Mouse (Mus musculus) MEL (cell line): Measurements from ENCODE around the gene Fbxl19. TPM values are rescaled to one million over a fixed set of nuclear protein-coding genes. Genes with fewer than 3 reads are reported as not detected.

Experiments
- DNase-seq: peaks from one replicate; pipeline ENCODE4 v3.0.0; 2011; ENCODE audit warnings: low read depth, low spot score
- H3K27ac ChIP-seq: 2 replicates; pipeline ENCODE4 v1.5.1; 2012; ENCODE audit warnings: low read depth, mild to moderate bottlenecking, control low read depth, low read length, moderate library complexity; ENCODE audit not compliant: control insufficient read depth
- H3K27me3 ChIP-seq, 2 experiments: fragments of 150-350 bp in 1 of 2; sonication (generic) in 1 of 2; 2 replicates each; pipeline ENCODE4 v1.6.1; 2012; ENCODE audit warnings: low read length in 2 of 2, mild to moderate bottlenecking in 2 of 2, improper control_type of control experiment in 1 of 2, moderate library complexity in 1 of 2; ENCODE audit not compliant: insufficient read depth in 2 of 2, control insufficient read depth in 1 of 2
- H3K36me3 ChIP-seq, 2 experiments: 2 replicates each; pipeline ENCODE4 v1.6.1; 2012 to 2014; ENCODE audit warnings: low read length in 2 of 2, improper control_type of control experiment in 1 of 2, inconsistent platforms in 1 of 2, mild to moderate bottlenecking in 1 of 2; ENCODE audit not compliant: insufficient read depth in 2 of 2, control insufficient read depth in 1 of 2
- H3K4me1 ChIP-seq, 2 experiments: fragments of 150-350 bp in 1 of 2; sonication (generic) in 1 of 2; 2 replicates each; pipeline ENCODE4 v1.6.1; 2012; ENCODE audit warnings: low read length in 2 of 2, improper control_type of control experiment in 1 of 2, mild to moderate bottlenecking in 1 of 2; ENCODE audit not compliant: insufficient read depth in 2 of 2, control insufficient read depth in 1 of 2
- H3K4me3 ChIP-seq, 2 experiments: fragments of 150-350 bp in 1 of 2; sonication (generic) in 1 of 2; 2 replicates each; pipeline ENCODE4 v1.5.1; 2012; ENCODE audit warnings: low read depth in 2 of 2, low read length in 2 of 2, mild to moderate bottlenecking in 2 of 2, moderate library complexity in 2 of 2, control low read depth in 1 of 2, improper control_type of control experiment in 1 of 2; ENCODE audit not compliant: control insufficient read depth in 1 of 2, insufficient read depth in 1 of 2
- H3K79me2 ChIP-seq: 2 replicates; pipeline ENCODE4 v1.6.1; 2012; ENCODE audit warnings: mild to moderate bottlenecking, low read length, moderate library complexity; ENCODE audit not compliant: control insufficient read depth, poor library complexity, insufficient read depth
- H3K9ac ChIP-seq: 2 replicates; pipeline ENCODE4 v1.6.1; 2012; ENCODE audit warnings: low read depth, mild to moderate bottlenecking, control low read depth, low read length, moderate library complexity; ENCODE audit not compliant: control insufficient read depth, poor library complexity, severe bottlenecking
- H3K9me3 ChIP-seq: fragments of 150-350 bp; sonication (generic); replicated peaks from 2 replicates; pipeline ENCODE4 v1.6.1; 2012; ENCODE audit warnings: mild to moderate bottlenecking, low read length, improper control_type of control experiment, moderate library complexity; ENCODE audit not compliant: insufficient read depth
- CHD1 ChIP-seq: IDR thresholded peaks from 2 replicates; pipeline ENCODE4 v1.6.1; 2012; ENCODE audit warnings: low read depth, mild to moderate bottlenecking, inconsistent platforms, low read length, improper control_type of control experiment
- CHD2 ChIP-seq: IDR thresholded peaks from 2 replicates; pipeline ENCODE4 v1.6.1; 2011; ENCODE audit warnings: low read length, improper control_type of control experiment
- E2F4 ChIP-seq: IDR thresholded peaks from 2 replicates; pipeline ENCODE4 v1.6.1; 2011; ENCODE audit warnings: low read depth, low read length, improper control_type of control experiment, borderline replicate concordance
- ELF1 ChIP-seq: IDR thresholded peaks from 2 replicates; pipeline ENCODE4 v1.6.1; 2014; ENCODE audit warnings: low read depth, mild to moderate bottlenecking, inconsistent platforms, low read length, improper control_type of control experiment, moderate library complexity
- ETS1 ChIP-seq: IDR thresholded peaks from 2 replicates; pipeline ENCODE4 v1.6.1; 2012; ENCODE audit warnings: low read depth, mild to moderate bottlenecking, inconsistent platforms, low read length, improper control_type of control experiment, moderate library complexity
- GATA1 ChIP-seq: IDR thresholded peaks from 2 replicates; pipeline ENCODE4 v1.6.1; 2011; ENCODE audit warnings: low read depth, low read length, improper control_type of control experiment
- MAFK ChIP-seq: IDR thresholded peaks from 2 replicates; pipeline ENCODE4 v1.6.1; 2011; ENCODE audit warnings: low read depth, mild to moderate bottlenecking, low read length, improper control_type of control experiment, borderline replicate concordance
- MAX ChIP-seq: IDR thresholded peaks from 2 replicates; pipeline ENCODE4 v1.6.1; 2011; ENCODE audit warnings: low read length, improper control_type of control experiment
- MXI1 ChIP-seq: IDR thresholded peaks from 2 replicates; pipeline ENCODE4 v1.6.1; 2011; ENCODE audit warnings: mild to moderate bottlenecking, low read depth, low read length, improper control_type of control experiment
- MYB ChIP-seq: IDR thresholded peaks from 2 replicates; pipeline ENCODE4 v1.6.1; 2011; ENCODE audit warnings: mild to moderate bottlenecking, low read depth, low read length, improper control_type of control experiment
- NELFE ChIP-seq: IDR thresholded peaks from 2 replicates; pipeline ENCODE4 v1.6.1; 2011; ENCODE audit warnings: low read depth, low read length, improper control_type of control experiment
- NRF1 ChIP-seq: IDR thresholded peaks from 2 replicates; pipeline ENCODE4 v1.6.1; 2014; ENCODE audit warnings: low read depth, mild to moderate bottlenecking, inconsistent platforms, low read length, improper control_type of control experiment, moderate library complexity; ENCODE audit not compliant: poor library complexity, insufficient read depth, severe bottlenecking
- POLR2A ChIP-seq, 2 experiments: IDR thresholded peaks; 2 replicates each; pipeline ENCODE4 v1.6.1; 2011 to 2012; ENCODE audit warnings: low read length in 2 of 2, mild to moderate bottlenecking in 2 of 2, control low read depth in 1 of 2, improper control_type of control experiment in 1 of 2, low read depth in 1 of 2, moderate library complexity in 1 of 2; ENCODE audit not compliant: control insufficient read depth in 1 of 2, insufficient read depth in 1 of 2, poor library complexity in 1 of 2
- SIN3A ChIP-seq: IDR thresholded peaks from 2 replicates; pipeline ENCODE4 v1.6.1; 2012; ENCODE audit warnings: low read length, improper control_type of control experiment, inconsistent platforms
- SMC3 ChIP-seq: IDR thresholded peaks from 2 replicates; pipeline ENCODE4 v1.6.1; 2011; ENCODE audit warnings: low read depth, low read length, improper control_type of control experiment
- USF1 ChIP-seq: IDR thresholded peaks from 2 replicates; pipeline ENCODE4 v1.6.1; 2014; ENCODE audit warnings: low read depth, mild to moderate bottlenecking, inconsistent platforms, low read length, improper control_type of control experiment, moderate library complexity
- USF2 ChIP-seq, 2 experiments: IDR thresholded peaks; 2 replicates each; pipeline ENCODE4 v1.6.1; 2011 to 2012; ENCODE audit warnings: improper control_type of control experiment in 2 of 2, low read length in 2 of 2, borderline replicate concordance in 1 of 2, inconsistent platforms in 1 of 2, low read depth in 1 of 2, mild to moderate bottlenecking in 1 of 2; ENCODE audit not compliant: insufficient read depth in 1 of 2
- ZC3H11A ChIP-seq: IDR thresholded peaks from 2 replicates; pipeline ENCODE4 v1.6.1; 2012; ENCODE audit warnings: low read depth, mild to moderate bottlenecking, inconsistent platforms, low read length, improper control_type of control experiment
- polyA plus RNA-seq, 2 experiments: library from polyadenylated mRNA; stranded (reverse) in 1 of 2; unstranded in 1 of 2; fragments of >175 nt in 1 of 2; fragments of >200 nt in 1 of 2; gene quantifications; 2 replicates each; pipeline versions ENCODE4 v1.2.1 to v1.2.4; 2012; ENCODE audit warnings: low replicate concordance in 2 of 2, low read depth in 1 of 2; ENCODE audit not compliant: insufficient read length in 2 of 2, insufficient read depth in 1 of 2, missing spikeins in 1 of 2
- total RNA-seq: library from RNA; depleted of rRNA; stranded (reverse); fragments of 300-350 nt; gene quantifications from 2 replicates; pipeline ENCODE4 v1.2.3, GENCODE M21; 2012

Fbxl19 gene
- total and polyA plus RNA-seq, 3 experiments = 46.7 to 58.3 TPM; not detected in 1

DNA sequence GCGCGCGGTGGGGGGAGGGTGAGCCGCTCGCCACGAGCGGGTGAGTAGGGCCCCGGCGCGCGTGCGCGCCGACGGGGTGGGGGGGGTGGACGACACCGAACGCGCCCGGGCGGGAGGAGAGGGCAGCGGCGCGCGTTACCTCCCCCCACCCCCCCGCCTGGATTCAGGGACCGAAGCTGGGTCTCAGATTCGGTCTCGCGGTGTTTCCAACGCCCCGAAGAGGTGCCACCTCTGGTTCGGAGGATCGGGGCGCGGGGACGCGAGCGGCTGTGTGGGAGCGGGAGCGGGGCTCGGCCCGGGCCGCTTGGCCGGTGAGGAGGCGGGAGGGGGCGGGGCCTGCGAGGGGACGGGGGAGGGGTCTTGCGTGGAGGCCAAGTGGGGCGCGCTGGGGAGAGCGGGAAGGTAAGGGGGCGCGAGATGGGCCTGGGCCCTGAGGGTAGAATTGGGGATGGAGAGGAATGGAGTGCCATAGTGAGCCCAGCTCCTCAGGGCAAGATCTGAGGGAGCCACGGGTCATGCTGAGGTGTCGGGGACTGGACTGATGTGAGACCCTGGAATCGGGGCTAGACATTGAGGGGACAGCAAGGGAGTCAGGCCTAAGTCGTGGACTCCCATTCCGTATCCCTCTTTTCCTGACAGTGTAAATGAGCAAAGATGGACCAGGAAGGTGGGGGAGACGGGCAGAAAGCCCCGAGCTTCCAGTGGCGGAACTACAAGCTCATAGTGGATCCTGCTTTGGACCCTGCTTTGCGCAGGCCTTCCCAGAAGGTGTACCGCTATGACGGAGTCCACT lies 33.3 kb downstream of the Fbxl19 start:
- peak overlapping the region; percentile 87 for H3K27ac ChIP-seq
- H3K4me1 ChIP-seq = peaks cover 0 to 10% of the 10 kb centered on the region in 2 experiments; a peak in 3 of 4 replicates
- H3K9ac ChIP-seq = peak overlapping the region; percentile 95
- TF ChIP-seq ELF1 = no peak
- peak; percentile 47 for TF ChIP-seq NELFE
- no peak for TF ChIP-seq MAFK
- TF ChIP-seq E2F4 = 0 out of 2 replicates have a peak, but pooled peaks have one; percentile 26
- TF ChIP-seq GATA1 = no peak
- TF ChIP-seq CHD2 = no peak
- peak; percentile 6; the same call in 1 of the 2 replicates for TF ChIP-seq SMC3
- TF ChIP-seq NRF1 = peak; percentile 61
- no peak for TF ChIP-seq ETS1
- no peak for TF ChIP-seq USF1
- no peak; the same call in 1 of the 2 replicates for TF ChIP-seq MAX
- peak; percentile 25; the same call in 1 of the 2 replicates for TF ChIP-seq SIN3A
- peak; percentile 41 to 44; a peak in 1 of 4 replicates for TF ChIP-seq POLR2A (IDR thresholded peaks at IDR 0.05; ENCODE audit: control insufficient read depth in 1 of 2, insufficient read depth in 1 of 2, low read depth in 1 of 2, low read length in 2 of 2, poor library complexity in 1 of 2)
- H3K36me3 ChIP-seq = peaks cover 24% of the 10 kb centered on the region in 2 experiments
- peaks cover 19% of the 10 kb centered on the region for H3K79me2 ChIP-seq
- no peaks in the 10 kb centered on the region for H3K9me3 ChIP-seq
- peak overlapping the region; percentile 59 to 83 for H3K4me3 ChIP-seq
- DNase-seq = peak; percentile 70
- no peaks in the 10 kb centered on the region for H3K27me3 ChIP-seq

DNA sequence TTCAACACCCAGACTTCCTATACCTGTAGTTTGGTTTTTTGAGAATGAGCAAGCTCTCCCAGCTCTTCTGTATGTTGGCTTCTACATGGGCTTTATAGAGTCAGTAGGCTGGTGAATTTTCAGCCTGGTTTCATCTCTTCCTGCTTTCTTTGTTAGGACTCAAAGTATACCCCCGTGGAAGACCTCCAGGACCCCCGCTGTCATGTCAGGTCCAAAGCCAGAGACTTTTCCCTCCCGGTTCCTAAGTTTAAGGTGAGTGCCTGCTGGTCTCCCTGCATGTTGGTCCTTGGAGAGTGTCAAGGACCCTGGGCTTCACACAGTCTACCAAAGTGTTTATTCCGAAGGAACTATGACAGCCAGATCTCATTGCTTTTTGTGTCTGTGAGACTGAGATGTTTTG lies 34.0 kb downstream of the Fbxl19 start:
- H3K79me2 ChIP-seq = peaks cover 19% of the 10 kb centered on the region
- TF ChIP-seq ZC3H11A (no peak), MYB (no peak), USF1 (no peak), CHD1 (no peak), USF2 (IDR thresholded peaks at IDR 0.05; ENCODE audit: borderline replicate concordance in 1 of 2, insufficient read depth in 1 of 2, low read depth in 1 of 2, low read length in 2 of 2) (no peak), ETS1 (no peak), MXI1 (no peak)
- no peaks in the 10 kb centered on the region for H3K9me3 ChIP-seq
- H3K4me1 ChIP-seq = peaks cover 0 to 10% of the 10 kb centered on the region in 2 experiments; a peak in 3 of 4 replicates
- H3K27me3 ChIP-seq = no peaks in the 10 kb centered on the region
- peak overlapping the region; percentile 59 to 83 for H3K4me3 ChIP-seq
- H3K27ac ChIP-seq = no peak overlapping the region
- no peak for DNase-seq
- H3K36me3 ChIP-seq = peaks cover 24% of the 10 kb centered on the region in 2 experiments
- peak overlapping the region; percentile 95 for H3K9ac ChIP-seq
